Mouse (Mus musculus) myocyte (in vitro differentiated cells): ENCODE data around the gene Mgrn1.

Source experiments
- MAX ChIP-seq: IDR thresholded peaks from one replicate; pipeline ENCODE4 v1.6.1; 2011; ENCODE audit warnings: low read depth, mild to moderate bottlenecking, control low read depth
- POLR2A ChIP-seq: IDR thresholded peaks from one replicate; pipeline ENCODE4 v1.6.1; 2011; ENCODE audit warnings: low read depth, mild to moderate bottlenecking, control low read depth, moderate library complexity; ENCODE audit not compliant: insufficient read length
- TCF12 ChIP-seq: IDR thresholded peaks from one replicate; pipeline ENCODE4 v1.6.1; 2011; ENCODE audit warnings: mild to moderate bottlenecking, control low read depth; ENCODE audit not compliant: poor library complexity, insufficient read depth, severe bottlenecking

GRCm38 (mm10) chr16:4984717-4985116 is 98.7 kb downstream of the Mgrn1 start:
- TF ChIP-seq POLR2A = no peak
- TF ChIP-seq MAX = no peak
- no peak for TF ChIP-seq TCF12
